Mouse (Mus musculus): ENCODE data around the gene Rxra. TPM values are rescaled to one million over a fixed set of nuclear protein-coding genes. Genes with fewer than 3 reads are reported as not detected.

Rxra gene
- polyA plus RNA-seq, 1 experiment from 2014 or later, result 3.5 TPM

- WGBS (ENCODE audit: insufficient replicate concordance), result 8% methylated on average over 10 of the region's 10 CpGs
- Histone ChIP-seq H3K36me3 (no peaks in the 10 kb centered on the region), H3K9ac (peak overlapping the region; percentile 64), H3K9me3 (replicated peaks) (no peaks in the 10 kb centered on the region), H3K27me3 (no peaks in the 10 kb centered on the region), H3K4me1 (replicated peaks) (peaks cover 91% of the 10 kb centered on the region), H3K27ac (peak overlapping the region; percentile 76), H3K4me2 (peak overlapping the region; percentile 57), H3K4me3 (replicated peaks) (no peak overlapping the region; the same call in 1 of the 2 replicates)
- DNase-seq (peak; percentile 83), ATAC-seq (ENCODE audit: low read depth) (peak; percentile 91)
Measured at GRCm38 (mm10) chr2:27702904-27703666, 26.8 kb downstream of the Rxra start.

DNA sequence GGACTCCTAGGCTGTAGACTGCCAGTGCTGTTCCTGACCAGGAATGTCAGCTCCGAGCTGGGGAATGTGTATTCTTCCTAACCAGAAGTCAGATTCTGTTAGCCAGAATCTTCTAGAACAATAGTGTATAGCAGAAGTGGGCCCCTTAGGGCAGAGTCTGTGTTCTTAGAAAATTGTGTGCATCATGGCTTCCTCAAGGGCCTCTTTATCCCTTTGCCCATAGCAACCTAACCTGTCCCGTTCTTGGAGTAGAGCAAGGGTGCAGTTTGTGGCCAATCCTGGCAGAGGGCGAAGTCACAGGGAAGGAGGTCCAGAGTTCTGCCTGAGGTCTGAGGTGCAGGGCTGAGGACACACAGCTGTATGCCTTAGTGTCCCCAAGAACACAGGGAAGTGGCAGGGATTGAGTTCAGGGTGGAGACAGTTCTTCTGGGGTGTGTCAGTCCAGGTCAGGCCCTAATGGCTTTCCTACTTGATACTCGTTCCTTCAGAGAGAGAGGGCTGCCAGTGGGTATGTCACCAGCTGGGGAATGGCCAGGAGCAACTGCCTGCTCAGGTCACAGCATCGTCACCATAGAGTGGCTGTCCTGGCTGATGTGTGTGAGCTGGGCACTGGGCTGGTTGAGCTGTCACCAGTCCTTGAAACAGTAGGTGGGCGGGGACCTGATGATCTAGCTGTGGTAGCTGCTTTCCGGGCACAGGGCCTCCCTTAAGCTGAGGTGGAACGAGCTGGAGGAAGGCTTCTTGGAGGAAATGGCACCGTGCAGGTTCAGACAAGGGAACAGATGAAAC is 27.8 kb downstream of the Rxra start:
- H3K9me3 ChIP-seq (replicated peaks), result no peaks in the 10 kb centered on the region
- DNase-seq, result peak; percentile 27
- H3K36me3 ChIP-seq, result no peaks in the 10 kb centered on the region
- 24% methylated on average over 9 of the region's 9 CpGs for WGBS (ENCODE audit: insufficient replicate concordance)
- H3K4me1 ChIP-seq (replicated peaks), result peaks cover 83% of the 10 kb centered on the region
- peak overlapping the region; percentile 57 for H3K4me2 ChIP-seq
- ATAC-seq (ENCODE audit: low read depth), result no peak
- H3K4me3 ChIP-seq (replicated peaks), result no peak overlapping the region
- peak overlapping the region; percentile 76 for H3K27ac ChIP-seq
- H3K27me3 ChIP-seq, result no peaks in the 10 kb centered on the region
- H3K9ac ChIP-seq, result peak overlapping the region; percentile 64

DNA sequence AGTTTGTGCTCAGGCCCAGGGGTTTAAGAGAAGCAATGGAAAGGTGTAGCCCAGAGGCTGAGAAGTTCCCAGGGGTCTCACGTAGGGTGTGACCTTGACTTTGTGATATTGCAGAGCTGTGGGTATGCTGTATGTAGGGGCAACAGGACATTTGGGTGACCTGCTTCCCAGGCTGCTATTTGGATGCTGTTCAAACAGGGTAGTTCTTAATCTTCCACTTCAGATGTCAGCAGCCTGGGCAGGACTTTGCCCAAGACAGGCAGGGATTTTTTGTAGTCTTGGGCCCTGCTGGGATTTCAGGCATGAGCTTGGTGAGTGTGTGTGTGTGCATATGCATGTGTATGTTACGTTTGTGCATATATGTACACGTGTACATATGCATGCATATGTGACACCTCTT is 28.4 kb downstream of the Rxra start:
- Histone ChIP-seq H3K9ac (peak overlapping the region; percentile 36; the same call in 1 of the 2 replicates), H3K4me1 (replicated peaks) (peaks cover 77% of the 10 kb centered on the region), H3K4me2 (peak overlapping the region; percentile 57), H3K4me3 (replicated peaks) (no peak overlapping the region), H3K27ac (peak overlapping the region; percentile 76), H3K36me3 (no peaks in the 10 kb centered on the region), H3K27me3 (no peaks in the 10 kb centered on the region), H3K9me3 (replicated peaks) (no peaks in the 10 kb centered on the region)
- WGBS (ENCODE audit: insufficient replicate concordance), result 71% methylated on average over 3 of the region's 3 CpGs
- ATAC-seq (ENCODE audit: low read depth) (no peak), DNase-seq (no peak)

DNA sequence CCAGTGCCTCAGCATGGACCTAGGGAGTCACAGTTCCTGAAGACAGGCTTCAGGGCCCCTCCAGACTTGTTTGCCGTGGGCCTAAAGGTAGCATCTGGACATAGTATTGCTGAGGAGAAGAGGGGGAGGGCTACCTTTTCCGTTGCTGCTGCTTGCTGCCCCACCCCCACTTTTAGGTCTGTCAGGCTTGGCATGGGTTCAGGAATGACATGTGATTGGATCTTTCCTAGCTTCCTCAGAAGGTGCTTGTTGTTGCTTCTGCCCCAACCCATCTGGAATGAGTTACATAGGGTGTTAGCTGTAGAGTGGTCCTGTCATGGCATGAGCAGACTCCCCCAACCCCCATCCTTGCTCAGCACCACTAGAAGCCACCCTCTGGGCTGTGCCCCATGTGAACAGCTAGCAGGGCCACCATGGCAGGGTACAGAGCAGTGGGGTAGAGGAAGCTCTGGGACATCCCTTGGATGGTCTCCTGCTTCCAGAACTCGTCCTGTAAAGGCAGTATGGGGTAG is 34.7 kb downstream of the Rxra start:
- Histone ChIP-seq H3K4me1 (replicated peaks) (peaks cover 77% of the 10 kb centered on the region), H3K36me3 (no peaks in the 10 kb centered on the region; the same call in 1 of the 2 replicates), H3K9ac (no peak overlapping the region), H3K27me3 (no peaks in the 10 kb centered on the region), H3K4me2 (no peak overlapping the region), H3K4me3 (replicated peaks) (no peak overlapping the region), H3K9me3 (replicated peaks) (no peaks in the 10 kb centered on the region), H3K27ac (no peak overlapping the region)
- ATAC-seq (ENCODE audit: low read depth) (no peak), DNase-seq (no peak)
- WGBS (ENCODE audit: insufficient replicate concordance), result 56% methylated on average over 3 of the region's 3 CpGs

GRCm38 (mm10) chr2:27712626-27713025 is 36.4 kb downstream of the Rxra start:
- H3K4me3 ChIP-seq (replicated peaks), result no peak overlapping the region
- H3K4me2 ChIP-seq, result no peak overlapping the region
- peaks cover 80% of the 10 kb centered on the region for H3K4me1 ChIP-seq (replicated peaks)
- H3K9me3 ChIP-seq (replicated peaks), result no peaks in the 10 kb centered on the region
- no peak overlapping the region for H3K27ac ChIP-seq
- DNase-seq (no peak), ATAC-seq (ENCODE audit: low read depth) (no peak)
- no peak overlapping the region for H3K9ac ChIP-seq
- H3K27me3 ChIP-seq, result no peaks in the 10 kb centered on the region
- 71% methylated on average over 5 of the region's 5 CpGs for whole genome bisulfite sequencing (ENCODE audit: insufficient replicate concordance)
- H3K36me3 ChIP-seq, result no peaks in the 10 kb centered on the region; the same call in 1 of the 2 replicates

DNA sequence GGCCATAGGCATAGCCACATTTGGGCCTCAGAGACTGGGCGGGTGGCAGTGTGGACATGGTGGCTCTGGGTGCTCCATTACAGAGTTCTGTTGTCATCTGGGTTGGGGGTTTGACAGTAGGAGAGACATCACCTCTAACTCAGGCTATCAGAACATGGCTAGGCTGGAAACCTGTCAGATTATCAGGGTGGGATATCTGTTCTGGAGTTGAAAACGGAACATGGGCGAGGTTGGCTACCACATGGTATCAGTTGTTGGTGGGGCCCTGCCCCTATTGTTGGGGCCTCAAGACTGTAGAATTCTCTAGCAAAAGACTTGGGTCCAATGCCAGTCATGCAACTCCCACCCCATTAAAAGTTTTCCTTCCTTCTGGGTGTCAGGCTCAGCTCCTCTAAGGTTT is 37.1 kb downstream of the Rxra start:
- no peaks in the 10 kb centered on the region; the same call in 1 of the 2 replicates for H3K36me3 ChIP-seq
- DNase-seq, result no peak
- peak overlapping the region; percentile 38; the same call in 1 of the 2 replicates for H3K9ac ChIP-seq
- ATAC-seq (ENCODE audit: low read depth), result peak; percentile 70
- H3K27ac ChIP-seq, result peak overlapping the region; percentile 65
- H3K9me3 ChIP-seq (replicated peaks), result no peaks in the 10 kb centered on the region
- WGBS (ENCODE audit: insufficient replicate concordance), result 30% methylated on average over 3 of the region's 3 CpGs
- peak overlapping the region; percentile 40 for H3K4me2 ChIP-seq
- no peak overlapping the region for H3K4me3 ChIP-seq (replicated peaks)
- peaks cover 85% of the 10 kb centered on the region for H3K4me1 ChIP-seq (replicated peaks)
- no peaks in the 10 kb centered on the region for H3K27me3 ChIP-seq

DNA sequence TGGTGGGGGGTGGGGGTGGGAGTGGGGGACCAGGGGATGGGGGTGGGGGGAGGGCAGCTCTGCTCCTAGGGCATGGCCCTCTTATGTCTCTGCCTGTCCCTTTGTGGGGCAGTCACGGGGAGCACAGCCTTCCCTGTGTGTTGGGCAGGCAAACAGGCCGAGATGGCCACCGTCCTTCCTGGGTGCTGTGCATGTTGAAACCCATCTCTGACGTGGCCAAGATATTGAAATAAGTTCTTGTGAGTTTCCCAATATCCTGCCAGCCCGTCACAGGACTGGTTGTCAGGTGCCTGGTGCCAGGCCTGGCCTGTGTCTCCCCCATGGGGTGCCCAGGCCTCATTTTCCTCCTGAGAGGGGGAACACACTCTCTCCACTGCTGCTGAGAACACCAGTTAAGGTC is 37.9 kb downstream of the Rxra start:
- Histone ChIP-seq H3K4me3 (replicated peaks) (no peak overlapping the region), H3K27ac (no peak overlapping the region), H3K27me3 (no peaks in the 10 kb centered on the region), H3K4me2 (peak overlapping the region; percentile 40; the same call in 1 of the 2 replicates), H3K4me1 (replicated peaks) (peaks cover 92% of the 10 kb centered on the region), H3K9ac (0 out of 2 replicates have a peak overlapping the region, but pooled peaks have one; percentile 13), H3K9me3 (replicated peaks) (no peaks in the 10 kb centered on the region), H3K36me3 (no peaks in the 10 kb centered on the region; the same call in 1 of the 2 replicates)
- ATAC-seq (ENCODE audit: low read depth) (no peak), DNase-seq (no peak)
- WGBS (ENCODE audit: insufficient replicate concordance), result 68% methylated on average over 5 of the region's 5 CpGs

DNA sequence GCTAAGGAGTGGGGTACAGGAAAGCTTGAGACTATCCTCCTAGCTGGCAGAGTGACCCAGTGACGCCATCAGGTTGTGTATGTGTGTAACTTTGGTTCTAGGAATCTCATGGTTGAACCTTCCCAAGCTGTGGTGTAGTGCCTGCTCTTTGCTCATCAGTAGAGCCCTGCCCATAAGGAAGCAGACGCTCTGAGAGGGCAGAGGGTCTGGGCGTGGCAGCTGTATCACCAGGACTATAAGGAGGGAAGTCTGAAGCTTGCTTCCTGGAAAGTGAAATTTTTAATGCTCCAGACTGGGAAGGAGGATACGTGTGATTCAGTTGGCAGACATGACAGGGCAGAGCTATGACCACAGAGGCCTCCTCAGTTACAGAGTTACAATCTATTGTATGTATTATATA is 39.0 kb downstream of the Rxra start:
- no peak for DNase-seq
- Histone ChIP-seq H3K9me3 (replicated peaks) (no peaks in the 10 kb centered on the region), H3K36me3 (no peaks in the 10 kb centered on the region; the same call in 1 of the 2 replicates), H3K9ac (no peak overlapping the region), H3K4me3 (replicated peaks) (no peak overlapping the region), H3K4me2 (no peak overlapping the region), H3K4me1 (replicated peaks) (peaks cover 100% of the 10 kb centered on the region), H3K27me3 (no peaks in the 10 kb centered on the region), H3K27ac (0 out of 2 replicates have a peak overlapping the region, but pooled peaks have one; percentile 9)
- WGBS (ENCODE audit: insufficient replicate concordance), result 42% methylated on average over 4 of the region's 4 CpGs
- ATAC-seq (ENCODE audit: low read depth), result no peak

GRCm38 (mm10) chr2:27716339-27716738 is 40.1 kb downstream of the Rxra start:
- H3K9ac ChIP-seq, result no peak overlapping the region; the same call in 1 of the 2 replicates
- WGBS (ENCODE audit: insufficient replicate concordance), result 48% methylated on average over 3 of the region's 3 CpGs
- no peak overlapping the region for H3K4me3 ChIP-seq (replicated peaks)
- no peaks in the 10 kb centered on the region for H3K27me3 ChIP-seq
- H3K4me1 ChIP-seq (replicated peaks), result peaks cover 93% of the 10 kb centered on the region
- DNase-seq, result no peak
- no peak for ATAC-seq (ENCODE audit: low read depth)
- H3K4me2 ChIP-seq, result no peak overlapping the region
- H3K27ac ChIP-seq, result peak overlapping the region; percentile 48
- no peaks in the 10 kb centered on the region; the same call in 1 of the 2 replicates for H3K36me3 ChIP-seq
- H3K9me3 ChIP-seq (replicated peaks), result no peaks in the 10 kb centered on the region

GRCm38 (mm10) chr2:27718191-27718590 is 42.0 kb downstream of the Rxra start:
- no peak overlapping the region for H3K4me2 ChIP-seq
- no peaks in the 10 kb centered on the region for H3K27me3 ChIP-seq
- no peak overlapping the region for H3K4me3 ChIP-seq (replicated peaks)
- H3K9me3 ChIP-seq (replicated peaks), result no peaks in the 10 kb centered on the region
- no peak overlapping the region for H3K27ac ChIP-seq
- peaks cover 90% of the 10 kb centered on the region for H3K4me1 ChIP-seq (replicated peaks)
- H3K36me3 ChIP-seq, result no peaks in the 10 kb centered on the region
- peak overlapping the region; percentile 6; the same call in 1 of the 2 replicates for H3K9ac ChIP-seq
- ATAC-seq (ENCODE audit: low read depth) (peak; percentile 29; the same call in 1 of the 2 replicates), DNase-seq (no peak)

- H3K9ac ChIP-seq, result no peak overlapping the region
- peaks cover 77% of the 10 kb centered on the region for H3K4me1 ChIP-seq (replicated peaks)
- H3K9me3 ChIP-seq (replicated peaks), result no peaks in the 10 kb centered on the region
- no peak overlapping the region for H3K4me3 ChIP-seq (replicated peaks)
- H3K27me3 ChIP-seq, result no peaks in the 10 kb centered on the region
- DNase-seq (no peak), ATAC-seq (ENCODE audit: low read depth) (no peak)
- WGBS (ENCODE audit: insufficient replicate concordance), result 50% methylated on average over 10 of the region's 10 CpGs
- no peaks in the 10 kb centered on the region for H3K36me3 ChIP-seq
- no peak overlapping the region for H3K4me2 ChIP-seq
- no peak overlapping the region for H3K27ac ChIP-seq
Measured at GRCm38 (mm10) chr2:27719601-27720000, 43.4 kb downstream of the Rxra start.
